Mouse (Mus musculus): ENCODE measurements around the gene Carm1.

GRCm38 (mm10) chr9:21625342-21626339 lies 78.9 kb downstream of the Carm1 start:
- TF ChIP-seq CTCF (IDR thresholded peaks at IDR 0.05; ENCODE audit: control insufficient read depth, insufficient read depth, insufficient read length), result no peak
- no peak for TF ChIP-seq USF1 (IDR thresholded peaks at IDR 0.05; ENCODE audit: low read depth)
- no peak for TF ChIP-seq MAX (IDR thresholded peaks at IDR 0.05)
- no peak for TF ChIP-seq CEBPB (IDR thresholded peaks at IDR 0.05; ENCODE audit: low read depth)
- TF ChIP-seq FOSL1 (IDR thresholded peaks at IDR 0.05; ENCODE audit: insufficient read depth, low read length, poor library complexity, severe bottlenecking), result no peak
- TF ChIP-seq MYOG (IDR thresholded peaks at IDR 0.05; ENCODE audit: control insufficient read depth, extremely low read depth, insufficient read length), result no peak
- no peak for TF ChIP-seq MYOD1 (IDR thresholded peaks at IDR 0.05; ENCODE audit: control insufficient read depth, insufficient read length, low read depth)

Measured in C2C12 (cell line).